Mouse (Mus musculus): ENCODE data around the gene Mapkapk2.

DNA sequence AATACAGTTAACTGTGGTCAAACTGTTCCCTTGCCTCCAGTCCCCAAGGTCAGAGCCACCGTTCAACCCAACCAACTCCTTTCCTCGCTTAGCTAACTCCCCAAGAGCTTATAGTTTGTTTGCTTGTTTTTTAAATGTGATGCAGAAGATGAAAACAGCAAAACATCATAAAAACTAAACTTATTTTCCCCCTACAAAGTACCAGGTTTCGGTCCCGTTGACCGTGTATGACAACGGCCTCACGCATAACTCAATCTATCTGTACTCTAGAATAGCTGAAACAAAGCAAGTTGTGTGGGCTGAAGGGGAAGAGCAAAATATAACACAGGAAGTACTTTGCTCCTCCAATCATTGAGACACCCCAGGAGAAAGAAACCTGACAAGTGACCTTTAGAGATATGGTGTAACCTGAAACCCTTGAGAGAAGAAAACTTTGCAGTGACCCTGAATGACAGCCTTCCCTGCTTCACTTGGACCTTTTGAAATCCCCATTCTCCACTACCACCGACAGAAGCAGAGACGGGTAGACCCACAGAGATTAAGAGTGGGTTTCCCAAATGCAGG, 1.4 kb downstream of the Mapkapk2 start:
- no peak for TF ChIP-seq POLR2A (IDR thresholded peaks at IDR 0.05; ENCODE audit: low read depth, low read length)
- no peak for TF ChIP-seq CTCF (IDR thresholded peaks at IDR 0.05; ENCODE audit: borderline replicate concordance, insufficient read depth, low read length)
